Mouse (Mus musculus): ENCODE results near the gene Tekt1. TPM values are rescaled to one million over a fixed set of nuclear protein-coding genes. Genes with fewer than 3 reads are reported as not detected.

Gene Tekt1
- polyA plus RNA-seq, 1 experiment from 2014 or later: 1.2 TPM

DNA sequence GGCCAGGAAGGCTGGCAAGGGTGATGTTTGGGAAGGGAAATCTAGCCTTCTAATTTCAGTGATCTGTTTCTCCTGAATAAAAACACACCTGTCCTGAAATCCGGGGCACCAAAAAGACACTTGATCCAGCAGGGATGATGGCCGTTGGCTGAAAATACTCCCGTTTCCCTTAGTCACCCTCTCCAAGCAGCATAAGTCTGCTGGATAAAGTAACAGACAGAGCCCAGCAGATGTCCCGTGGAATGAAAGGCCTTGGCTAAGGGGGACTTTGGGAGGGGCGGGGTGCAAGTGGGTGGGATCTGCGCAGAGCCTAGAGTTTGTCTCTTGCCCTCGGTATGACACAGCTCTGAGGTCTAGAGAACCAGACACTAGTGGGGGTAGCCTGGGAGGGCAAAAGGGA is 16.0 kb upstream of the Tekt1 start:
- Histone ChIP-seq H3K4me2 (replicated peaks; ENCODE audit: low read depth, low read length) (no peak overlapping the region), H3K9ac (replicated peaks; ENCODE audit: low read depth, low read length) (no peak overlapping the region), H3K36me3 (ENCODE audit: control insufficient read depth, insufficient read depth, low read length) (no peaks in the 10 kb centered on the region), H3K27ac (ENCODE audit: low read length) (no peak overlapping the region), H3K9me3 (ENCODE audit: control insufficient read depth, low read depth, low read length) (no peaks in the 10 kb centered on the region), H3K27me3 (ENCODE audit: control insufficient read depth, insufficient read depth, low read length) (no peaks in the 10 kb centered on the region), H3K4me3 (ENCODE audit: low read depth, low read length) (no peak overlapping the region), H3K4me1 (ENCODE audit: control insufficient read depth, insufficient read depth, low read length) (no peaks in the 10 kb centered on the region)
- no peak for ATAC-seq (ENCODE audit: insufficient number of reproducible peaks, insufficient read depth, low FRiP score, low read depth)
- WGBS: 55% methylated on average over 7 of the region's 7 CpGs

GRCm38 (mm10) chr11:72376562-72376961 is 14.3 kb upstream of the Tekt1 start:
- H3K9ac ChIP-seq (replicated peaks; ENCODE audit: low read depth, low read length): no peak overlapping the region
- WGBS: 73% methylated on average over 2 of the region's 2 CpGs
- no peak overlapping the region for H3K4me3 ChIP-seq (ENCODE audit: low read depth, low read length)
- H3K4me2 ChIP-seq (replicated peaks; ENCODE audit: low read depth, low read length): no peak overlapping the region
- H3K27me3 ChIP-seq (ENCODE audit: control insufficient read depth, insufficient read depth, low read length): no peaks in the 10 kb centered on the region
- H3K4me1 ChIP-seq (ENCODE audit: control insufficient read depth, insufficient read depth, low read length): no peaks in the 10 kb centered on the region
- H3K9me3 ChIP-seq (ENCODE audit: control insufficient read depth, low read depth, low read length): no peaks in the 10 kb centered on the region
- H3K36me3 ChIP-seq (ENCODE audit: control insufficient read depth, insufficient read depth, low read length): no peaks in the 10 kb centered on the region
- no peak for ATAC-seq (ENCODE audit: insufficient number of reproducible peaks, insufficient read depth, low FRiP score, low read depth)
- H3K27ac ChIP-seq (ENCODE audit: low read length): no peak overlapping the region

GRCm38 (mm10) chr11:72369904-72370672 is 7.8 kb upstream of the Tekt1 start:
- no peak overlapping the region for H3K27ac ChIP-seq (ENCODE audit: low read length)
- H3K9me3 ChIP-seq (ENCODE audit: control insufficient read depth, low read depth, low read length): no peaks in the 10 kb centered on the region
- no peak overlapping the region for H3K4me2 ChIP-seq (replicated peaks; ENCODE audit: low read depth, low read length)
- no peak overlapping the region for H3K4me3 ChIP-seq (ENCODE audit: low read depth, low read length)
- no peak for ATAC-seq (ENCODE audit: insufficient number of reproducible peaks, insufficient read depth, low FRiP score, low read depth)
- 10% methylated on average over 12 of the region's 12 CpGs for WGBS
- H3K27me3 ChIP-seq (ENCODE audit: control insufficient read depth, insufficient read depth, low read length): no peaks in the 10 kb centered on the region
- H3K4me1 ChIP-seq (ENCODE audit: control insufficient read depth, insufficient read depth, low read length): no peaks in the 10 kb centered on the region
- H3K36me3 ChIP-seq (ENCODE audit: control insufficient read depth, insufficient read depth, low read length): no peaks in the 10 kb centered on the region
- H3K9ac ChIP-seq (replicated peaks; ENCODE audit: low read depth, low read length): no peak overlapping the region

DNA sequence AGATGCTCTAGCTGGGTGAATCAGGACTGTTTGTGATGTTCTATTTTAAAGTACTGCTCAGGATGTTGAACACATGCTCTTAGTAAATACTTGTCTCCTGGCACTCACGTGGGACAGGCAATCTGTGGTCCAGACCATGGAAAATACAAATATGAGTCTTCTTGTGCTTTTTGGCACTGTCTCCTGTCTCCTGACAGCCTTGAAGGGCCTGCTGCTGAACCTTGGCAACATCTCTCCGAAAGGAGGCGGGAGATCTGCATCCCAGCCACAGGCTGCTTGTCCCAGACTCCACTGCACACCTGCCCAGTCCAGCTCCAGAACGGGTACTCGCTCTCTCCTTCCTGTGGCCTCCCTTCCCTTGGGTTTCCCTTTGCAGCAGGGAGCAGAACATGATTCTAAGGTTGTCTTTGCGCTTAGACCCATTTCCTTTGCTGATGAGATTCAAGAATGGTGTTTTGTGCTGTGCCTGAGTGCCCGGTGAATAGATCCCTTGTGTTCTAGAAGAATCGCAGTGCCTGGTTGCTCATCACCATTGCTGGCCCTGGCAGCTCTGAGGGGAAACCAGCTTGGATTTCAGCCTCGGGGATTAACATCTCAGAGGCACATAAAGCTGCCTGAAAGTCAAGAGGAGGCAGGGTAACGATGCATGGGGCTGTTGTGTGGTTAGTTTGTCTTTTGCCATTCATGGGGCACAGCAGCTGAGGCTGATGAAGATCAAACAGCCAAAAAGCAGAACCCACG is 5.9 kb upstream of the Tekt1 start:
- H3K9me3 ChIP-seq (ENCODE audit: control insufficient read depth, low read depth, low read length): no peaks in the 10 kb centered on the region
- WGBS: 60% methylated on average over 11 of the region's 11 CpGs
- no peaks in the 10 kb centered on the region for H3K27me3 ChIP-seq (ENCODE audit: control insufficient read depth, insufficient read depth, low read length)
- no peaks in the 10 kb centered on the region for H3K4me1 ChIP-seq (ENCODE audit: control insufficient read depth, insufficient read depth, low read length)
- no peak overlapping the region for H3K4me3 ChIP-seq (ENCODE audit: low read depth, low read length)
- H3K4me2 ChIP-seq (replicated peaks; ENCODE audit: low read depth, low read length): no peak overlapping the region
- H3K9ac ChIP-seq (replicated peaks; ENCODE audit: low read depth, low read length): no peak overlapping the region
- no peak for ATAC-seq (ENCODE audit: insufficient number of reproducible peaks, insufficient read depth, low FRiP score, low read depth)
- H3K27ac ChIP-seq (ENCODE audit: low read length): no peak overlapping the region
- no peaks in the 10 kb centered on the region for H3K36me3 ChIP-seq (ENCODE audit: control insufficient read depth, insufficient read depth, low read length)

- Histone ChIP-seq H3K36me3 (ENCODE audit: control insufficient read depth, insufficient read depth, low read length) (no peaks in the 10 kb centered on the region), H3K4me1 (ENCODE audit: control insufficient read depth, insufficient read depth, low read length) (0 out of 2 replicates have a peak, but pooled peaks cover 3% of the 10 kb centered on the region), H3K9me3 (ENCODE audit: control insufficient read depth, low read depth, low read length) (no peaks in the 10 kb centered on the region), H3K27me3 (ENCODE audit: control insufficient read depth, insufficient read depth, low read length) (no peaks in the 10 kb centered on the region), H3K4me2 (replicated peaks; ENCODE audit: low read depth, low read length) (no peak overlapping the region), H3K27ac (ENCODE audit: low read length) (no peak overlapping the region), H3K9ac (replicated peaks; ENCODE audit: low read depth, low read length) (no peak overlapping the region), H3K4me3 (ENCODE audit: low read depth, low read length) (no peak overlapping the region)
- 73% methylated on average over 9 of the region's 9 CpGs for WGBS
- ATAC-seq (ENCODE audit: insufficient number of reproducible peaks, insufficient read depth, low FRiP score, low read depth): no peak
These were observed 3.9 kb upstream of the Tekt1 start for GRCm38 (mm10) chr11:72366126-72366525.

- Histone ChIP-seq H3K9ac (replicated peaks; ENCODE audit: low read depth, low read length) (no peak overlapping the region), H3K36me3 (ENCODE audit: control insufficient read depth, insufficient read depth, low read length) (no peaks in the 10 kb centered on the region), H3K9me3 (ENCODE audit: control insufficient read depth, low read depth, low read length) (no peaks in the 10 kb centered on the region), H3K4me3 (ENCODE audit: low read depth, low read length) (no peak overlapping the region), H3K27ac (ENCODE audit: low read length) (no peak overlapping the region), H3K4me1 (ENCODE audit: control insufficient read depth, insufficient read depth, low read length) (0 out of 2 replicates have a peak, but pooled peaks cover 4% of the 10 kb centered on the region), H3K27me3 (ENCODE audit: control insufficient read depth, insufficient read depth, low read length) (no peaks in the 10 kb centered on the region), H3K4me2 (replicated peaks; ENCODE audit: low read depth, low read length) (no peak overlapping the region)
- WGBS: 95% methylated on average over 5 of the region's 5 CpGs
- ATAC-seq (ENCODE audit: insufficient number of reproducible peaks, insufficient read depth, low FRiP score, low read depth): no peak
These were observed 2.3 kb upstream of the Tekt1 start for GRCm38 (mm10) chr11:72364526-72364925.

DNA sequence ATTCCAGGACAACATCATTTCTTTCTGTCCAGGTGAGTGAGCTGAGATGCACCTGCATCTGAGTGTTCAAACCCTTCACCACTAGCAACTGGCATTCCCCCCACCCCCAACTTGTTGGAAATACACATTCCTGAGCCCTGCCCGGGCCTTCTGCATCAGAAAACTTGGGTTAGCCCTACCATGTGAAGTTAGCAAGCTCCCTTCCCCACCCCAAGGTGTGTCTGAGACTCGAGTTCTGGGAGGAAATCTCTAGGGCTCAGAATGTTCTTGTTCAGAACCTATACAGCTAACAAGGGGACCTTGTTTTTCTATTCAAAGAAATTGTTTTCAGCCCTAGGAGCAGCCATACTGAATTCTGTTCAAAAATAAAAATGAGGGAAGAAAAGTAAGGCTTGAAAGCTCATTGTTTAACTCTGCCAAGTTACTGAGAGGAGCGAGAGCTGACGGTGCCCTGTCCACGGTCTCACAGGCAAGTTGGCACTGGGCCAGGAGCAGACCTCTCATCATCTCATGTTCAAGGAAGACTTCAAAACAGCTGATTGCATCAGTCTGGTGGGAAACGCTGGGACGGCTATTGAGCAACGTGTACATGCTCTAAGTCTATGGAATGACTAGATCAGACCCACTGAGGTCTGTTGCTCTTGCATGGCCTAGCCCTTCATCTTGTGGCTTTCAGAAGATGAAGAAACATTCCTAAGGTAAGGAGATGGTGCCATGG is 1.4 kb upstream of the Tekt1 start:
- ATAC-seq (ENCODE audit: insufficient number of reproducible peaks, insufficient read depth, low FRiP score, low read depth): no peak
- Histone ChIP-seq H3K4me1 (ENCODE audit: control insufficient read depth, insufficient read depth, low read length) (0 out of 2 replicates have a peak, but pooled peaks cover 4% of the 10 kb centered on the region), H3K4me2 (replicated peaks; ENCODE audit: low read depth, low read length) (no peak overlapping the region), H3K27me3 (ENCODE audit: control insufficient read depth, insufficient read depth, low read length) (no peaks in the 10 kb centered on the region), H3K27ac (ENCODE audit: low read length) (no peak overlapping the region), H3K36me3 (ENCODE audit: control insufficient read depth, insufficient read depth, low read length) (no peaks in the 10 kb centered on the region), H3K4me3 (ENCODE audit: low read depth, low read length) (no peak overlapping the region), H3K9me3 (ENCODE audit: control insufficient read depth, low read depth, low read length) (no peaks in the 10 kb centered on the region), H3K9ac (replicated peaks; ENCODE audit: low read depth, low read length) (no peak overlapping the region)
- WGBS: 63% methylated on average over 8 of the region's 8 CpGs

All from stomach, embryonic 14.5 days (tissue).